Mouse (Mus musculus): ENCODE results near the gene Galnt17.

DNA sequence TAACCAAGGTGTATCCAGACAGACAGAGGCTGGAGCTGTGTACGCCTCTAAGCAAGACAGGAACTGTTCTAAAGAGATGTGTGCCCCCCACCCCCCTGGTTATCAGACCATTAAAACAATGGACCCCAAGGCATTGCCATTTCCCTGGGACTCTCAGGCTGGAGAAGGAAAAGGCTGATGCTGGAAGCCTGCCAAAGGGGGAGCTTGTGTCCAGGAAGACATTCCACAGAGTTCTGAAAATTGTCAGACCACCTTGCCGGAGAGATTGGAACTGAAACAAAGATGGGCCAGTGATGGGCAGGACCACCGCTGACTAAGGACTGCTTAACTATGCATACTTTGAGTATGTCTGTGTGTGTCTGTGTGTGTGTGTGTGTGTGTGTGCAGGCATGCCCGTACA, 458.7 kb downstream of the Galnt17 start:
- no peak for TF ChIP-seq EP300 (optimal IDR thresholded peaks at IDR 0.05)
- TF ChIP-seq CTCF (IDR thresholded peaks at IDR 0.05; ENCODE audit: low read depth): no peak

Data from stomach, postnatal 0 days (tissue).